8 mouse cellular contexts compared by ENCODE assay signal in the genomic region with DNA sequence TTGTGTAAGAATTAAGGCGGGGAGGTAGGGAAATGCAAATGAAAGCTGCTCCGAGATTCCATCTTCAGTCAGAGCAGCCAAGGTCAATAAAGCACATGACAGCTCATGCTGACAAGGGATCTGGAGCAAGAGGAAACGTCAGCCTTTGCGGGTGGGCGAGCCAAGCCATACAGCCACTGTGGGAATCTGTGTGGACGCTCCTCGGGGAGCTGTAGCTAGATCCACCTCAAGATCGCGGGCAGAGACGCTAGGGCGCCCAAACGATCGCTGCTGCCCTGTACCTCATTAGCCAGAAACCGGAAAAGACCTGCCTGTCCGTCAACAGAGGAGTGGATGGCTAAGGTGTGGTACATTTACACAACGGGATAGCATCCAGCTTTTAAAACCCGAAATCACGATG. TPM values are rescaled to one million over a fixed set of nuclear protein-coding genes. Genes with fewer than 3 reads are reported as not detected.
DNase-seq lines count a peak whose midpoint lies in the region; ATAC-seq and TF ChIP-seq lines count a peak whose summit lies in the region.

No protein-coding gene starts in this region.

- ATAC-seq in hindbrain, embryonic 12.5 days (ENCODE audit: low FRiP score): no peak
- ATAC-seq in liver, embryonic 11.5 days (replicated peaks; ENCODE audit: low FRiP score): no peak
- ATAC-seq in stomach, embryonic 14.5 days (ENCODE audit: insufficient number of reproducible peaks, insufficient read depth, low FRiP score, low read depth): no peak

- TF ChIP-seq CTCF in gastrocnemius, adult 2 months (IDR thresholded peaks at IDR 0.05): no peak
- TF ChIP-seq CTCF in thymus, adult 2 months (IDR thresholded peaks at IDR 0.05; ENCODE audit: borderline replicate concordance, control insufficient read depth, extremely low read depth, insufficient read depth, low read length, poor library complexity): no peak

- peak overlapping the region; percentile 65 for H3K4me2 ChIP-seq in hindbrain, embryonic 12.5 days (replicated peaks)
- peak overlapping the region; percentile 61 for H3K4me2 ChIP-seq in liver, embryonic 11.5 days
- peak overlapping the region; percentile 43 for H3K4me2 ChIP-seq in stomach, embryonic 14.5 days (replicated peaks; ENCODE audit: low read depth, low read length)

- peak overlapping the region; percentile 54 for H3K9ac ChIP-seq in hindbrain, embryonic 12.5 days
- H3K9ac ChIP-seq in liver, embryonic 11.5 days (ENCODE audit: low read depth, low read length): no peak overlapping the region
- no peak overlapping the region for H3K9ac ChIP-seq in stomach, embryonic 14.5 days (replicated peaks; ENCODE audit: low read depth, low read length)

- peaks cover 21% of the 10 kb centered on the region for H3K27me3 ChIP-seq in hindbrain, embryonic 12.5 days
- H3K27me3 ChIP-seq in liver, embryonic 11.5 days (replicated peaks; ENCODE audit: control insufficient read depth, insufficient read depth, low read length): peaks cover 3% of the 10 kb centered on the region
- no peaks in the 10 kb centered on the region for H3K27me3 ChIP-seq in stomach, embryonic 14.5 days (ENCODE audit: control insufficient read depth, insufficient read depth, low read length)
- no peaks in the 10 kb centered on the region for H3K27me3 ChIP-seq in thymus, adult 2 months (ENCODE audit: control insufficient read depth, insufficient read depth, low read length)

- under 1% methylated on average over 18 of the region's 18 CpGs for WGBS in hindbrain, embryonic 12.5 days
- 3% methylated on average over 18 of the region's 18 CpGs for WGBS in liver, embryonic 11.5 days
- WGBS in stomach, embryonic 14.5 days: 4% methylated on average over 18 of the region's 18 CpGs
- 31% methylated on average over 18 of the region's 18 CpGs for WGBS in thymus, adult 2 months

- no peak for TF ChIP-seq POLR2A in thymus, adult 2 months (IDR thresholded peaks at IDR 0.05; ENCODE audit: control insufficient read depth, extremely low read depth, insufficient read depth, low read length, poor library complexity)

- peak; percentile 35 for DNase-seq in gastrocnemius, adult 2 months
- DNase-seq in gastrocnemius, adult 18-20 months (ENCODE audit: low spot score): no peak
- DNase-seq in embryo, embryonic 9.5 days (ENCODE audit: extremely low spot score): peak; percentile 32
- DNase-seq in liver, embryonic 11.5 days (ENCODE audit: low spot score): no peak
- no peak for DNase-seq in thymus, adult 2 months
- no peak for DNase-seq in cerebellum, adult 9-10 months

- intact Hi-C loops in gastrocnemius, adult 2 months (cut with DNase I): no loop called here

- H3K36me3 ChIP-seq in hindbrain, embryonic 12.5 days: no peaks in the 10 kb centered on the region
- no peaks in the 10 kb centered on the region for H3K36me3 ChIP-seq in liver, embryonic 11.5 days (ENCODE audit: control insufficient read depth, insufficient read depth, low read length)
- no peaks in the 10 kb centered on the region for H3K36me3 ChIP-seq in stomach, embryonic 14.5 days (ENCODE audit: control insufficient read depth, insufficient read depth, low read length)
- no peaks in the 10 kb centered on the region for H3K36me3 ChIP-seq in thymus, adult 2 months (ENCODE audit: control insufficient read depth, insufficient read depth, low read length)

- peak overlapping the region; percentile 66 for H3K4me3 ChIP-seq in gastrocnemius, adult 2 months
- H3K4me3 ChIP-seq in hindbrain, embryonic 12.5 days: peak overlapping the region; percentile 30
- H3K4me3 ChIP-seq in liver, embryonic 11.5 days (ENCODE audit: low read depth, low read length): no peak overlapping the region
- H3K4me3 ChIP-seq in stomach, embryonic 14.5 days (ENCODE audit: low read depth, low read length): peak overlapping the region; percentile 15
- no peak overlapping the region for H3K4me3 ChIP-seq in thymus, adult 2 months (ENCODE audit: control insufficient read depth, insufficient read depth, low read length)

- H3K27ac ChIP-seq in gastrocnemius, adult 2 months: peak overlapping the region; percentile 82
- no peak overlapping the region for H3K27ac ChIP-seq in hindbrain, embryonic 12.5 days
- H3K27ac ChIP-seq in liver, embryonic 11.5 days (ENCODE audit: low read depth, low read length): no peak overlapping the region
- no peak overlapping the region for H3K27ac ChIP-seq in stomach, embryonic 14.5 days (ENCODE audit: low read length)
- H3K27ac ChIP-seq in thymus, adult 2 months (ENCODE audit: control insufficient read depth, insufficient read depth, low read length): no peak overlapping the region

- H3K9me3 ChIP-seq in hindbrain, embryonic 12.5 days (replicated peaks): no peaks in the 10 kb centered on the region
- H3K9me3 ChIP-seq in liver, embryonic 11.5 days (ENCODE audit: control insufficient read depth, low read length): no peaks in the 10 kb centered on the region
- no peaks in the 10 kb centered on the region for H3K9me3 ChIP-seq in stomach, embryonic 14.5 days (ENCODE audit: control insufficient read depth, low read depth, low read length)

- H3K4me1 ChIP-seq in hindbrain, embryonic 12.5 days: peaks cover 19% of the 10 kb centered on the region
- peaks cover 3% of the 10 kb centered on the region; the same call in 1 of the 2 replicates for H3K4me1 ChIP-seq in liver, embryonic 11.5 days (replicated peaks; ENCODE audit: control insufficient read depth, insufficient read depth, low read length)
- peaks cover 3% of the 10 kb centered on the region; the same call in 1 of the 2 replicates for H3K4me1 ChIP-seq in stomach, embryonic 14.5 days (ENCODE audit: control insufficient read depth, insufficient read depth, low read length)
- H3K4me1 ChIP-seq in thymus, adult 2 months (replicated peaks; ENCODE audit: control insufficient read depth, insufficient read depth, low read length): peaks cover 3% of the 10 kb centered on the region; the same call in 1 of the 2 replicates

RNA-seq across cellular contexts. Expression of gene Abcc4, which starts 7.4 kb away (rescaled TPM):
- 10 to 100 TPM; 10.1 to 12.2 TPM for total RNA-seq in gastrocnemius, adult 2 months (2021)
- total RNA-seq in gastrocnemius, adult 18-20 months (2021): 10 to 100 TPM in 1 of 2 experiments, 1 to 10 TPM in 1; 7.8 to 10.0 TPM
- 2.8 and 3.2 TPM in 2 replicates for polyA plus RNA-seq in hindbrain, embryonic 12.5 days (2016; fragmentation: Nextera tagmentation; extraction: Ambion mirVana)
- polyA plus RNA-seq in liver, embryonic 11.5 days (2014; fragmentation: Nextera tagmentation; extraction: Ambion mirVana): 4.5 and 5.8 TPM in 2 replicates
- 5.0 and 5.6 TPM in 2 replicates for polyA plus RNA-seq in stomach, embryonic 14.5 days (2014; fragmentation: Nextera tagmentation; extraction: Ambion mirVana)
- polyA plus RNA-seq in thymus, adult 2 months (2012; rRNA removed): 5.5 and 5.8 TPM in 2 replicates

Comparison
In these comparisons a context has a peak if more than half of its experiments do, and no peak if none do; other contexts are left out.
1. DNase-seq: peak in gastrocnemius, adult 2 months (single experiment) and embryo, embryonic 9.5 days (single experiment); none in gastrocnemius, adult 18-20 months (single experiment), liver, embryonic 11.5 days (single experiment), thymus, adult 2 months (single experiment) and cerebellum, adult 9-10 months (single experiment).
2. H3K4me3 ChIP-seq: peak in gastrocnemius, adult 2 months (single experiment), hindbrain, embryonic 12.5 days (single experiment) and stomach, embryonic 14.5 days (single experiment); none in liver, embryonic 11.5 days (single experiment) and thymus, adult 2 months (single experiment).
3. Peak in every context shown above with its lines, with median percentiles within 50 percentile points of each other: H3K4me2 ChIP-seq.